Mouse (Mus musculus) lung, postnatal 4 days (tissue): Measurements from ENCODE around the gene Atp2c1.
A peak's percentile ranks its signal among the peaks of the same experiment; 100 is the strongest.

Experiments
- DNase-seq, 2 experiments: peaks; one replicate each; pipeline ENCODE4 v3.0.0; 2021

Gene Atp2c1

GRCm38 (mm10) chr9:105527219-105527618, at the start of gene Atp2c1:
Gene Atp2c1 (minus strand): TSS chr9:105527319.
- DNase-seq: no peak

- no peak for DNase-seq
Observed at GRCm38 (mm10) chr9:105557452-105557851, 30.3 kb upstream of the Atp2c1 start.

GRCm38 (mm10) chr9:105556141-105556735, 29.1 kb upstream of the Atp2c1 start:
- DNase-seq: peak; percentile 22 to 57

GRCm38 (mm10) chr9:105554439-105554807, 27.3 kb upstream of the Atp2c1 start:
- DNase-seq: no peak

GRCm38 (mm10) chr9:105553629-105554438, 26.7 kb upstream of the Atp2c1 start:
- DNase-seq: no peak

GRCm38 (mm10) chr9:105551407-105551806, 24.3 kb upstream of the Atp2c1 start:
- DNase-seq: no peak

- DNase-seq: no peak
Observed at GRCm38 (mm10) chr9:105549096-105549495, 22.0 kb upstream of the Atp2c1 start.

GRCm38 (mm10) chr9:105544013-105544750, 17.1 kb upstream of the Atp2c1 start:
- DNase-seq: no peak

- DNase-seq: no peak
Observed at GRCm38 (mm10) chr9:105537473-105537872, 10.4 kb upstream of the Atp2c1 start.

- DNase-seq: no peak
Observed at GRCm38 (mm10) chr9:105536877-105537276, 9.8 kb upstream of the Atp2c1 start.

- DNase-seq: no peak
Observed at GRCm38 (mm10) chr9:105525355-105525754, 1.8 kb downstream of the Atp2c1 start.

- DNase-seq: no peak
Observed at GRCm38 (mm10) chr9:105523038-105523437, 4.1 kb downstream of the Atp2c1 start.

GRCm38 (mm10) chr9:105522063-105522462, 5.1 kb downstream of the Atp2c1 start:
- no peak for DNase-seq

GRCm38 (mm10) chr9:105520776-105521552, 6.2 kb downstream of the Atp2c1 start:
- DNase-seq: peak; percentile 44 to 48

- DNase-seq: no peak
Observed at GRCm38 (mm10) chr9:105519278-105519883, 7.7 kb downstream of the Atp2c1 start.

- DNase-seq: no peak
Observed at GRCm38 (mm10) chr9:105503690-105504089, 23.4 kb downstream of the Atp2c1 start.

GRCm38 (mm10) chr9:105502389-105502788, 24.7 kb downstream of the Atp2c1 start:
- no peak for DNase-seq

- DNase-seq: peak in 1 of 2 experiments; percentile 66
Observed at GRCm38 (mm10) chr9:105495316-105496174, 31.6 kb downstream of the Atp2c1 start.

GRCm38 (mm10) chr9:105494553-105495315, 32.4 kb downstream of the Atp2c1 start:
- DNase-seq: peak; percentile 98 to 99

GRCm38 (mm10) chr9:105492744-105493143, 34.4 kb downstream of the Atp2c1 start:
- DNase-seq: no peak

- no peak for DNase-seq
Observed at GRCm38 (mm10) chr9:105488363-105488762, 38.8 kb downstream of the Atp2c1 start.
